Mouse (Mus musculus) spleen, adult 2 months (tissue): Measurements from ENCODE around the gene Rere. TPM values are rescaled to one million over a fixed set of nuclear protein-coding genes. Genes with fewer than 3 reads are reported as not detected.

Source experiments
- DNase-seq, 2 experiments: peaks; one replicate each; pipeline versions ENCODE4 v3.0.0 to v3.0.0-alpha.2; 2012 to 2021; ENCODE audit warnings: low spot score in 2 of 2, low read depth in 1 of 2
- H3K27ac ChIP-seq: fragments of 200-500 bp; 2 replicates; pipeline ENCODE4 v1.5.1; 2012; ENCODE audit warnings: low read length, inconsistent platforms; ENCODE audit not compliant: insufficient read depth
- H3K27me3 ChIP-seq: fragments of 200-500 bp; 2 replicates; pipeline ENCODE4 v1.6.1; 2012; ENCODE audit warnings: mild to moderate bottlenecking, moderate library complexity, low read length, inconsistent platforms; ENCODE audit not compliant: control insufficient read depth, insufficient read depth
- H3K36me3 ChIP-seq: fragments of 200-500 bp; 2 replicates; pipeline ENCODE4 v1.6.1; 2012; ENCODE audit warnings: mild to moderate bottlenecking, low read length, inconsistent platforms; ENCODE audit not compliant: control insufficient read depth, insufficient read depth
- H3K4me1 ChIP-seq: fragments of 200-500 bp; 2 replicates; pipeline ENCODE4 v1.6.1; 2011; ENCODE audit warnings: inconsistent platforms; ENCODE audit not compliant: control insufficient read depth, insufficient read depth, insufficient read length
- H3K4me3 ChIP-seq: fragments of 200-500 bp; 2 replicates; pipeline ENCODE4 v1.5.1; 2011; ENCODE audit warnings: mild to moderate bottlenecking, inconsistent platforms; ENCODE audit not compliant: insufficient read depth, insufficient read length; ENCODE audit errors: extremely low read depth
- CTCF ChIP-seq: fragments of 200-500 bp; IDR thresholded peaks from 2 replicates; pipeline ENCODE4 v1.5.1; 2011; ENCODE audit warnings: mild to moderate bottlenecking, inconsistent platforms; ENCODE audit not compliant: insufficient read depth, insufficient read length, insufficient replicate concordance; ENCODE audit errors: extremely low read depth
- POLR2A ChIP-seq: fragments of 200-500 bp; IDR thresholded peaks from 2 replicates; pipeline ENCODE4 v1.6.1; 2011; ENCODE audit warnings: low read depth, low read length, inconsistent platforms
- WGBS: fragments of 180-500 bp; shearing (Covaris S2); methylation state at CpG from one replicate; pipeline ENCODE4 v1.1.7; 2018; 5-methylcytosine and 5-hydroxymethylcytosine counted together
- polyA plus RNA-seq: library from polyadenylated mRNA; depleted of rRNA; stranded (reverse); fragments of >200 nt; gene quantifications from 2 replicates; pipeline ENCODE4 v1.2.3, GENCODE M21; 2012

Gene Rere
- polyA plus RNA-seq, 1 experiment = 66.2 TPM

DNA sequence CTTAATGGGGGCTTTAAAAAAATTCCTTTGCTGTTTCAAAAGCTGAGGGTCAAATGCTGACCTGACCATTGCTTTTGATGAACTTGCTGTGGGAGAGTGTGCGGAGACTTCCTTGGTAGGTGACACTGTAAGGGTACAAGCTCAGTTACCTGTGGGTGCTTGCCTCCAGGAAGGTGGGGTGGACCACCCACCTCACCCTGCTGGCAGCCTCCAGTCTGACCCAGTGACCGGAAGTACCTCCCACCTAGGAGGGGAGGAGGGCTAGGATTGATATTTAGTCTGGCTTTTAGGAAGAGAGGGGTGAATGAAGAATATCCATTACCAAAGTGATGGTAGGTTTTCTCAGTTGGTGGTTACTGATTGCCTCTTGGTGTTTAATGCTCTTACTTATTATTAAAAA, 289.3 kb downstream of the Rere start:
- peak overlapping the region; percentile 65 for H3K27ac ChIP-seq
- DNase-seq = no peak
- TF ChIP-seq CTCF = no peak
- no peak for TF ChIP-seq POLR2A

DNA sequence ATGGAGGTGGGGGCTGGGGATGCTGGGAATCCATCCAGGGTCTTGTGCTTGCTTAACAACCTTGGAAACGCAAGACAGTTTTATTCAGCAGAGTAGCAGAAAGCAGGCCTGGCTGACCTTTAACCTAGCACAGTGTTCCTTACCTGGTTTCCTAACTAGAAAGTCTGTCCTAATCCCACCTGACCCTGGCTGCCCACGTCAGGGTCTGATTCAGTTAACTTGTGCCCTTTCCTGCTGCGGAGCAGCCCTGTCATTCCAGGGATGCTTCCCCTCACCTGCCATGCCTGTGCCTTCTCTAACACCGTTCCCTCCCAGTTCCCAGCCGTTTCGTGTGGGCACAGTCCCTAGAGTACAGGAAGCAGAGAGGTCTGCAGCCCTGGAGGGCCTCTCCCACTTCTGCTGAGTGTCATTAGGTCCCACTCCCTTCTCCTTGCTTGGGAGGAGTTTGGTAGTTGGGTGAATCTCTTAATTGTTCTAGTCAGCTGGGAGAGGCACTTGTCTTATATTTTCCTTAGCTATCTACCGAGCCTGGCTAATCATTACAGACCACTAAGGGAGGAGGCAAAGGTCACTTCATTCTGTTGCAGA, 290.8 kb downstream of the Rere start:
- H3K27ac ChIP-seq = peak overlapping the region; percentile 65
- no peak overlapping the region for H3K4me3 ChIP-seq
- no peak for DNase-seq

More for the DNA sequence above, 289.3 kb downstream of the Rere start:
- H3K4me3 ChIP-seq = peak overlapping the region; percentile 42
- H3K36me3 ChIP-seq = peaks cover 6% of the 10 kb centered on the region
- no peaks in the 10 kb centered on the region for H3K27me3 ChIP-seq
- 22% methylated on average over 2 of the region's 2 CpGs for WGBS
- peaks cover 26% of the 10 kb centered on the region; the same call in 1 of the 2 replicates for H3K4me1 ChIP-seq

DNA sequence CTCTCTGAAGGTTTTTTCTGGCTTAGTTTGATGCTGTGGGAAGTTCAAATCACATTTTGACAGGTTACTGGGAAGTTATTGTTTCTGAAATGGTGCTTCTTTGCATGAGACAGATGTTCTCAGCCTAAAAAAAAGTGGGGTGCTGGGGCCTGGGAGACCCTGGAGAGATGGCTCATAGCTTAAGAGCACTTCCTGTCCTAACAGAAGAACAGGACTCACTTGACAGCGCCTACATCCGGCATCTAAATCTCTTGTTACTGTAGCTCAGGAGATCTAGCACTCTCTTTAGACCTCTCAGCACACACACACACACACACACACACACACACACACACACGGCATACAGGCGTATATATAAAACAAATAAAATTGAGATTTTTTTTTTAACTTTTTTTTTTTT, 291.5 kb downstream of the Rere start:
- Histone ChIP-seq H3K4me1 (peaks cover 15% of the 10 kb centered on the region; the same call in 1 of the 2 replicates), H3K36me3 (peaks cover 9% of the 10 kb centered on the region), H3K4me3 (no peak overlapping the region), H3K27ac (peak overlapping the region; percentile 5; the same call in 1 of the 2 replicates), H3K27me3 (no peaks in the 10 kb centered on the region)
- 33% methylated on average over 4 of the region's 4 CpGs for WGBS
- DNase-seq = peak in 1 of 2 experiments; percentile 25
- no peak for TF ChIP-seq CTCF
- TF ChIP-seq POLR2A = no peak

More for the DNA sequence above, 290.8 kb downstream of the Rere start:
- Histone ChIP-seq H3K27me3 (no peaks in the 10 kb centered on the region), H3K4me1 (peaks cover 21% of the 10 kb centered on the region; the same call in 1 of the 2 replicates), H3K36me3 (peaks cover 9% of the 10 kb centered on the region)
- TF ChIP-seq POLR2A (no peak), CTCF (no peak)
- 52% methylated on average over 7 of the region's 7 CpGs for WGBS

DNA sequence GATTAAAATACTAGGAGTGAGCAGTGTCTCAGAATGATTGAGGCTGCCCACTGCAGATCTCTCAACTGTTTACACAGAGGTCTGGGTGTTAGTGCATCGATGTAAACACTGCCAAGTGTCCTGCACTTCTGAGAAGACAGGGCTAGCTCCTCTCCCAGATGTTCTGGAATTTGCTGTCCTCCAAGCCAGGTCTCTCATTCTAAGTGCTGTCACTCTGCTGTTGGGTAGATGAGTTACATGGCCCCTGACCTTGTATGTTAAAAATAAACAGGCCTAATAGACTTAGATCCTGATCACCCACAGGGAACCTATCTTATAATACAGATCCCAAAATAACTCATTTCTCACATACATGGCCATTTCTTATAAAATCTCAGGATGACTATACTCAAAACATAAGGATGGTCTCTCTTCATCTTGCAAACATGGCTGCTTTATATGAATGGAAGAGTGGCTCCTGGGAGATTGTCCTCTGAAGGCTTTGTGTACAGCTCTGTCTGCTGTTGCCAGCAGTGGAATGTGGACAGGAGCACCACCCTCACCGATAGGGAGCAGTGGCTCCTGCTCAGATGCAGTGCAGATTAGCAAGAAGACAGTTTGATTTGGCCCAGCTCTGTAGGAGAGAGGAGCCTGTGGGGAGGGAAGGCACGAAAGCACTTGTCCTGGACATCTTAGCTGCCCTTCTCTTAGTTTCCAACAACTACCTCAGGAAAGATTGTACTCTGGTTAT, 294.1 kb downstream of the Rere start:
- Histone ChIP-seq H3K36me3 (peaks cover 9% of the 10 kb centered on the region), H3K27ac (no peak overlapping the region), H3K27me3 (no peaks in the 10 kb centered on the region), H3K4me3 (no peak overlapping the region), H3K4me1 (peaks cover 13% of the 10 kb centered on the region; the same call in 1 of the 2 replicates)
- TF ChIP-seq POLR2A (no peak), CTCF (no peak)
- DNase-seq = no peak
- WGBS = 85% methylated on average over 3 of the region's 3 CpGs

DNA sequence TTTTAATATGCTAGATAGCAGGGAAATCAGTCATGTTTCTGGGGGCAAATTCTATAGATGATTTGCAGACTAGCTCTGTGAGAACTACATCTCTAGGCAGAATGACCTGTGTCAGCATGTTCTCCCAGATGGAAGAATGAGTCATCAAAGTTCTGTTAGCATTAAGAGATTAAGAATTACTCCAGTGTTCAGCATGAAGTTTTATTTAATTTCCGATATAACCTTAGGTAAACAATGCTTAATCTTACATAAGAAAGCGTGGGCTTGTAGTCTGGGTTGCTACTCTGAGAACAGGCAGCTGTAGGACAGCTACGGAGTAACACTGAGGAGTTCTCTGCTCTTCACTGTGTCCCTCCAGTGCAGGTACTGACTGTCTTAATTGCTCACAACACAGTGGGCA, 294.9 kb downstream of the Rere start:
- H3K4me3 ChIP-seq = no peak overlapping the region
- H3K27me3 ChIP-seq = no peaks in the 10 kb centered on the region
- TF ChIP-seq CTCF (no peak), POLR2A (no peak)
- H3K36me3 ChIP-seq = peaks cover 11% of the 10 kb centered on the region
- DNase-seq = no peak
- H3K27ac ChIP-seq = no peak overlapping the region
- 86% methylated on average over 3 of the region's 3 CpGs for WGBS
- H3K4me1 ChIP-seq = peaks cover 18% of the 10 kb centered on the region

DNA sequence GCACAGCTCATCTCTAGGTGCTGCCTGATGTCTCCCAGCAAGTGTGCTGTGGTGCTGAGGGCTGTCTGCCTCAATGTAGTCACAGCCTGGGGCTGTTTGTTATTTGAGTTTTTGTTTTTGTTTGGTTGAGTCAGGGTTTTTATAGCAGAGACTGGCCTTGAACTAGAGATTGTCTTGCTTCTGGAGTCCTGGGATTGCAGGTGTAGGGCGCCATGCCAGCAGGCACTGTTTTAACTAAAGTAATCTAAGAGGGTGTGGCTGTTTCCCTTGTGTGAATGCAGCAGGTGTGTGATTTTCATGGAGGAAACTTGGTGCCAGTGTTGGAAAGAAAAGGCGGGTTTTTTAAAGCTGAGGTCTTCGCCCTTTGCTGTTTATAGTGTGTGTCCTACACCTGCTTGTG, 296.6 kb downstream of the Rere start:
- 92% methylated on average over 3 of the region's 3 CpGs for WGBS
- Histone ChIP-seq H3K4me1 (peaks cover 16% of the 10 kb centered on the region), H3K4me3 (no peak overlapping the region), H3K27ac (no peak overlapping the region), H3K36me3 (peaks cover 8% of the 10 kb centered on the region), H3K27me3 (no peaks in the 10 kb centered on the region)
- no peak for DNase-seq
- TF ChIP-seq CTCF (no peak), POLR2A (no peak)
